In the genomic region with DNA sequence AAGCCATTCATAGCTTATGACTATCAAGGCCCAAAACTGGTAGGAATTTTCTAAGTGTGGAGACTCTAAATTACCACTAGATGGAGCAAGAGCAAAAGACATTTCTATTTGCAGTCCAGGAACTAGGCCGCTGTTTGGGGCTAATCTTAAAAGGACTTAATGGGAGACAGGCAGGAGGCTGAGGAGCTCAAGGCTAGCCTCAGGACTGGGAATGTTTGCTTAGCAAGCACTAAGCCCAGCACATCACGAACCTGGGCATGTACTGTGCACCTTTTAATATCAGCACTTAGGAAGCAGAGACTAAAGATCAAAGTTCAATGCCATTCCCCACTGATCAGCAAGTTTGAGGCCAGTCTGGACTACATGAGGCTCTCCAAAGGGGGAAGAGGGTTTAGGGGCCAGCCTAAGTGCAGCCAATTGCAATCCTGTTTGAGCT, we compare ENCODE assay signal across 9 mouse cellular contexts. TPM values are rescaled to one million over a fixed set of nuclear protein-coding genes. Genes with fewer than 3 reads are reported as not detected.
DNase-seq lines count a peak whose midpoint lies in the region; ATAC-seq and TF ChIP-seq lines count a peak whose summit lies in the region.
"Had no signal": no experiment of that assay in that cellular context is flagged by ENCODE, and none has a peak within 500 bp of the region (broad histone marks: within the 10 kb centered on the region; RNA-seq: fewer than 3 reads in every experiment).

No protein-coding gene starts in this region.

- no peak for TF ChIP-seq EP300 in liver, embryonic 14.5 days (IDR thresholded peaks at IDR 0.05; ENCODE audit: low read depth)

- 8% methylated on average over 2 of the region's 2 CpGs for WGBS in liver, embryonic 14.5 days (ENCODE audit: insufficient replicate concordance)
- WGBS in neural tube, embryonic 12.5 days: 1% methylated on average over 2 of the region's 2 CpGs

- peak; percentile 73 for TF ChIP-seq CTCF in liver, embryonic 14.5 days (IDR thresholded peaks at IDR 0.05; ENCODE audit: low read depth)

- no peak overlapping the region for H3K9ac ChIP-seq in liver, embryonic 14.5 days (replicated peaks)
- no peak overlapping the region for H3K9ac ChIP-seq in neural tube, embryonic 12.5 days

- no peaks in the 10 kb centered on the region for H3K36me3 ChIP-seq in liver, embryonic 14.5 days (replicated peaks; ENCODE audit: control insufficient read depth, insufficient read depth, low read depth)
- H3K36me3 ChIP-seq in neural tube, embryonic 12.5 days: no peaks in the 10 kb centered on the region

- no peaks in the 10 kb centered on the region for H3K9me3 ChIP-seq in liver, embryonic 14.5 days (ENCODE audit: control insufficient read depth, low read length)
- no peaks in the 10 kb centered on the region for H3K9me3 ChIP-seq in neural tube, embryonic 12.5 days

- peak; percentile 68 for ATAC-seq in common myeloid progenitor, adult 5-6 weeks (replicated peaks; ENCODE audit: low read depth, poor library complexity, severe bottlenecking)
- peak; percentile 79 for ATAC-seq in inflammation-experienced regulatory T-cells, adult 6 months
- no peak for ATAC-seq in liver, embryonic 14.5 days (ENCODE audit: insufficient read depth)
- ATAC-seq in neural tube, embryonic 12.5 days (ENCODE audit: low FRiP score, low read depth): peak; percentile 30; the same call in 1 of the 2 replicates

- DNase-seq in adrenal gland, postnatal 10 days: peak; percentile 22
- no peak for DNase-seq in adrenal gland, postnatal 4 days (ENCODE audit: low spot score in 2 of 2)
- DNase-seq in A20 (ENCODE audit: low read depth, low spot score): peak; percentile 69
- DNase-seq in liver, embryonic 14.5 days (ENCODE audit: low read depth in 3 of 3, low spot score in 3 of 3): peak in 1 of 3 experiments; percentile 55
- no peak for DNase-seq in layer of hippocampus, adult 8-10 months (ENCODE audit: low spot score in 2 of 2)

- no peak overlapping the region for H3K4me2 ChIP-seq in liver, embryonic 14.5 days (ENCODE audit: low read depth)
- H3K4me2 ChIP-seq in neural tube, embryonic 12.5 days (replicated peaks): no peak overlapping the region

- H3K4me3 ChIP-seq in liver, embryonic 14.5 days (ENCODE audit: insufficient read depth in 1 of 2, low read depth in 2 of 2, low read length in 2 of 2): no peak overlapping the region
- H3K4me3 ChIP-seq in neural tube, embryonic 12.5 days: no peak overlapping the region

- no peaks in the 10 kb centered on the region; the same call in 1 of the 2 replicates for H3K27me3 ChIP-seq in liver, embryonic 14.5 days (ENCODE audit: control insufficient read depth, insufficient read depth, low read length)
- no peaks in the 10 kb centered on the region for H3K27me3 ChIP-seq in neural tube, embryonic 12.5 days (replicated peaks)

- peaks cover 0 to 4% of the 10 kb centered on the region in 2 experiments; a peak in 1 of 4 replicates for H3K4me1 ChIP-seq in liver, embryonic 14.5 days (replicated peaks; ENCODE audit: control insufficient read depth in 2 of 2, insufficient read depth in 2 of 2, low read length in 1 of 2)
- no peaks in the 10 kb centered on the region for H3K4me1 ChIP-seq in neural tube, embryonic 12.5 days

- no peak overlapping the region for H3K27ac ChIP-seq in liver, embryonic 14.5 days
- H3K27ac ChIP-seq in neural tube, embryonic 12.5 days: no peak overlapping the region

RNA-seq across cellular contexts. Expression of a gene that starts 7.3 kb away (rescaled TPM):
- not detected for total RNA-seq in adrenal gland, postnatal 10 days (2021)
- total RNA-seq in adrenal gland, postnatal 4 days (2021): not detected
- total RNA-seq in common myeloid progenitor, adult 5-6 weeks (2017): not detected in 2 replicates
- polyA plus RNA-seq in inflammation-experienced regulatory T-cells, adult 6 months (2017; shearing (Covaris generic)): under 1 TPM; 0.23 to 0.58 (median 0.24) TPM
- polyA plus RNA-seq in liver, embryonic 14.5 days (2012; rRNA removed): not detected in 2 replicates
- not detected in 2 replicates for polyA plus RNA-seq in liver, embryonic 14.5 days (2014; fragmentation: Nextera tagmentation; extraction: Ambion mirVana)
- polyA plus RNA-seq in neural tube, embryonic 12.5 days (2016; fragmentation: Nextera tagmentation; extraction: Ambion mirVana): 0.19 TPM in 1 of 2 replicates, not detected in the other
- 1 to 10 TPM in 3 of 4 experiments, under 1 TPM in 1; 0.86 to 1.5 (median 1.1) TPM for total RNA-seq in layer of hippocampus, adult 8-10 months (2022)
- polyA plus RNA-seq: heart, embryonic 16.5 days had no signal

RNA-seq across cellular contexts. Expression of a gene that starts 9.4 kb away (rescaled TPM):
- total RNA-seq in adrenal gland, postnatal 10 days (2021): 10 to 100 TPM; 17.4 to 23.7 TPM
- total RNA-seq in adrenal gland, postnatal 4 days (2021): 10 to 100 TPM; 30.0 to 42.3 TPM
- total RNA-seq in common myeloid progenitor, adult 5-6 weeks (2017): 25.5 and 51.1 TPM in 2 replicates
- 10 to 100 TPM; 34.9 to 43.8 (median 36.9) TPM for polyA plus RNA-seq in inflammation-experienced regulatory T-cells, adult 6 months (2017; shearing (Covaris generic))
- 3.5 and 5.8 TPM in 2 replicates for polyA plus RNA-seq in liver, embryonic 14.5 days (2012; rRNA removed)
- 10.7 and 13.2 TPM in 2 replicates for polyA plus RNA-seq in liver, embryonic 14.5 days (2014; fragmentation: Nextera tagmentation; extraction: Ambion mirVana)
- polyA plus RNA-seq in neural tube, embryonic 12.5 days (2016; fragmentation: Nextera tagmentation; extraction: Ambion mirVana): 34.6 and 38.8 TPM in 2 replicates
- total RNA-seq in layer of hippocampus, adult 8-10 months (2022): 10 to 100 TPM; 12.5 to 23.4 (median 19.9) TPM

RNA-seq across cellular contexts. Expression of a gene that starts 44.6 kb away (rescaled TPM):
- total RNA-seq in adrenal gland, postnatal 10 days (2021): 10 to 100 TPM; 14.9 to 20.3 TPM
- total RNA-seq in adrenal gland, postnatal 4 days (2021): 10 to 100 TPM; 14.7 to 41.9 TPM
- 3.9 and 10.8 TPM in 2 replicates for total RNA-seq in common myeloid progenitor, adult 5-6 weeks (2017)
- polyA plus RNA-seq in inflammation-experienced regulatory T-cells, adult 6 months (2017; shearing (Covaris generic)): not detected
- polyA plus RNA-seq in liver, embryonic 14.5 days (2012; rRNA removed): 0.56 and 0.75 TPM in 2 replicates
- 0.66 and 0.67 TPM in 2 replicates for polyA plus RNA-seq in liver, embryonic 14.5 days (2014; fragmentation: Nextera tagmentation; extraction: Ambion mirVana)
- 16.1 and 18.4 TPM in 2 replicates for polyA plus RNA-seq in neural tube, embryonic 12.5 days (2016; fragmentation: Nextera tagmentation; extraction: Ambion mirVana)
- total RNA-seq in layer of hippocampus, adult 8-10 months (2022): 1 to 10 TPM; 2.2 to 5.5 (median 4.5) TPM

RNA-seq across cellular contexts. Expression of a gene that starts 51.9 kb away (rescaled TPM):
- not detected for total RNA-seq in adrenal gland, postnatal 10 days (2021)
- not detected for total RNA-seq in adrenal gland, postnatal 4 days (2021)
- not detected in 2 replicates for total RNA-seq in common myeloid progenitor, adult 5-6 weeks (2017)
- polyA plus RNA-seq in inflammation-experienced regulatory T-cells, adult 6 months (2017; shearing (Covaris generic)): not detected
- not detected in 2 replicates for polyA plus RNA-seq in liver, embryonic 14.5 days (2012; rRNA removed)
- not detected in 2 replicates for polyA plus RNA-seq in liver, embryonic 14.5 days (2014; fragmentation: Nextera tagmentation; extraction: Ambion mirVana)
- polyA plus RNA-seq in neural tube, embryonic 12.5 days (2016; fragmentation: Nextera tagmentation; extraction: Ambion mirVana): not detected in 2 replicates
- total RNA-seq in layer of hippocampus, adult 8-10 months (2022): not detected
- polyA plus RNA-seq: heart, embryonic 16.5 days had no signal

RNA-seq across cellular contexts. Expression of a gene that starts 55.2 kb away (rescaled TPM):
- under 1 TPM in 1 of 2 experiments, not detected in 1; 0.15 TPM for total RNA-seq in adrenal gland, postnatal 10 days (2021)
- total RNA-seq in adrenal gland, postnatal 4 days (2021): under 1 TPM; 0.42 to 0.70 TPM
- not detected in 2 replicates for total RNA-seq in common myeloid progenitor, adult 5-6 weeks (2017)
- under 1 TPM in 2 of 3 experiments, not detected in 1; 0.42 to 0.44 TPM for polyA plus RNA-seq in inflammation-experienced regulatory T-cells, adult 6 months (2017; shearing (Covaris generic))
- 0.02 TPM in 1 of 2 replicates, not detected in the other for polyA plus RNA-seq in liver, embryonic 14.5 days (2012; rRNA removed)
- 0.09 TPM in 1 of 2 replicates, not detected in the other for polyA plus RNA-seq in liver, embryonic 14.5 days (2014; fragmentation: Nextera tagmentation; extraction: Ambion mirVana)
- polyA plus RNA-seq in neural tube, embryonic 12.5 days (2016; fragmentation: Nextera tagmentation; extraction: Ambion mirVana): 0.92 and 1.6 TPM in 2 replicates
- total RNA-seq in layer of hippocampus, adult 8-10 months (2022): under 1 TPM in 1 of 4 experiments, not detected in 3; 0.38 TPM

Comparison
In these comparisons a context has a peak if more than half of its experiments do, and no peak if none do; other contexts are left out.
1. DNase-seq: peak in adrenal gland, postnatal 10 days (single experiment) and A20 (single experiment); none in adrenal gland, postnatal 4 days (0 of 2) and layer of hippocampus, adult 8-10 months (0 of 2).